Mouse (Mus musculus) embryonic facial prominence, embryonic 12.5 days (tissue): ENCODE data around the gene Ube2d1. TPM values are rescaled to one million over a fixed set of nuclear protein-coding genes. Genes with fewer than 3 reads are reported as not detected.

Experiments used
- ATAC-seq: fragments of 200-750 bp; cut with Nextera tagmentation; 2 replicates; pipeline ENCODE4 v1.8.0; 2017; ENCODE audit not compliant: insufficient number of reproducible peaks, insufficient read depth, low FRiP score, low TSS enrichment
- H3K27ac ChIP-seq: fragments of 300-500 bp; sonication (generic); 2 replicates; pipeline ENCODE4 v1.5.1; 2016; ENCODE audit warnings: mild to moderate bottlenecking
- H3K27me3 ChIP-seq: fragments of 300-500 bp; sonication (generic); 2 replicates; pipeline ENCODE4 v1.6.1; 2016; ENCODE audit warnings: mild to moderate bottlenecking, moderate library complexity
- H3K36me3 ChIP-seq: fragments of 300-500 bp; sonication (generic); 2 replicates; pipeline ENCODE4 v1.6.1; 2016; ENCODE audit warnings: mild to moderate bottlenecking
- H3K4me1 ChIP-seq: fragments of 300-500 bp; sonication (generic); 2 replicates; pipeline ENCODE4 v1.6.1; 2016
- H3K4me2 ChIP-seq: fragments of 300-500 bp; sonication (generic); replicated peaks from 2 replicates; pipeline ENCODE4 v1.6.1; 2016; ENCODE audit warnings: mild to moderate bottlenecking, moderate library complexity
- H3K4me3 ChIP-seq: fragments of 300-500 bp; sonication (generic); 2 replicates; pipeline ENCODE4 v1.5.1; 2016; ENCODE audit warnings: mild to moderate bottlenecking
- H3K9ac ChIP-seq: fragments of 300-500 bp; sonication (generic); 2 replicates; pipeline ENCODE4 v1.6.1; 2016; ENCODE audit warnings: mild to moderate bottlenecking, moderate library complexity
- H3K9me3 ChIP-seq: fragments of 300-500 bp; sonication (generic); 2 replicates; pipeline ENCODE4 v1.6.1; 2016; ENCODE audit warnings: mild to moderate bottlenecking, moderate library complexity
- WGBS: fragments of 180-500 bp; shearing (Covaris S2); methylation state at CpG from one replicate; pipeline ENCODE4 v1.1.7; 2016; 5-methylcytosine and 5-hydroxymethylcytosine counted together
- polyA plus RNA-seq: library from polyadenylated mRNA; unstranded; fragments of >200 nt; fragmentation: Nextera tagmentation; extraction: Ambion mirVana; gene quantifications from 2 replicates; pipeline ENCODE4 v1.2.1, GENCODE M21; 2016

The Ube2d1 gene
- 78.3 and 86.5 TPM in 2 replicates for polyA plus RNA-seq

GRCm38 (mm10) chr10:71285126-71285580 is at the start of gene Ube2d1:
Ube2d1 (minus strand) TSS chr10:71285262.
- H3K4me1 ChIP-seq, result peaks cover 16% of the 10 kb centered on the region
- no peaks in the 10 kb centered on the region for H3K9me3 ChIP-seq
- under 1% methylated on average over 50 of the region's 50 CpGs for WGBS
- H3K27ac ChIP-seq, result peak within 1 kb of the TSS; percentile 80
- peak within 1 kb of the TSS; percentile 94 for H3K4me3 ChIP-seq
- H3K27me3 ChIP-seq, result no peaks in the 10 kb centered on the region
- H3K4me2 ChIP-seq, result peak within 1 kb of the TSS; percentile 60
- ATAC-seq, result peak; percentile 96
- H3K9ac ChIP-seq, result peak within 1 kb of the TSS; percentile 97
- no peaks in the 10 kb centered on the region for H3K36me3 ChIP-seq

- H3K27ac ChIP-seq, result no peak overlapping the region
- no peaks in the 10 kb centered on the region for H3K9me3 ChIP-seq
- peaks cover 41% of the 10 kb centered on the region for H3K36me3 ChIP-seq
- no peaks in the 10 kb centered on the region for H3K4me1 ChIP-seq
- no peak for ATAC-seq
- H3K27me3 ChIP-seq, result no peaks in the 10 kb centered on the region
- 95% methylated on average over 9 of the region's 9 CpGs for WGBS
- no peak overlapping the region for H3K9ac ChIP-seq
- H3K4me3 ChIP-seq, result no peak overlapping the region
- no peak overlapping the region for H3K4me2 ChIP-seq
Measured at GRCm38 (mm10) chr10:71332859-71333258, 47.8 kb upstream of the Ube2d1 start.

- peaks cover 41% of the 10 kb centered on the region for H3K36me3 ChIP-seq
- ATAC-seq, result no peak
- 90% methylated on average over 4 of the region's 4 CpGs for WGBS
- H3K4me2 ChIP-seq, result no peak overlapping the region
- no peak overlapping the region for H3K27ac ChIP-seq
- H3K27me3 ChIP-seq, result no peaks in the 10 kb centered on the region
- no peaks in the 10 kb centered on the region for H3K9me3 ChIP-seq
- no peak overlapping the region for H3K4me3 ChIP-seq
- no peaks in the 10 kb centered on the region for H3K4me1 ChIP-seq
- H3K9ac ChIP-seq, result no peak overlapping the region
Measured at GRCm38 (mm10) chr10:71332376-71332775, 47.3 kb upstream of the Ube2d1 start.

- Histone ChIP-seq H3K36me3 (peaks cover 41% of the 10 kb centered on the region), H3K4me2 (no peak overlapping the region)
- ATAC-seq, result no peak
Measured at GRCm38 (mm10) chr10:71331908-71332307, 46.8 kb upstream of the Ube2d1 start.

GRCm38 (mm10) chr10:71330070-71330469 is 45.0 kb upstream of the Ube2d1 start:
- Histone ChIP-seq H3K9me3 (no peaks in the 10 kb centered on the region), H3K4me1 (no peaks in the 10 kb centered on the region), H3K36me3 (peaks cover 35% of the 10 kb centered on the region), H3K27me3 (no peaks in the 10 kb centered on the region), H3K27ac (no peak overlapping the region), H3K4me2 (no peak overlapping the region), H3K9ac (no peak overlapping the region), H3K4me3 (no peak overlapping the region)
- 93% methylated on average over 12 of the region's 12 CpGs for WGBS
- no peak for ATAC-seq

More at GRCm38 (mm10) chr10:71331908-71332307, 46.8 kb upstream of the Ube2d1 start:
- Histone ChIP-seq H3K27ac (no peak overlapping the region), H3K9ac (no peak overlapping the region), H3K27me3 (no peaks in the 10 kb centered on the region), H3K4me3 (no peak overlapping the region), H3K9me3 (no peaks in the 10 kb centered on the region), H3K4me1 (no peaks in the 10 kb centered on the region)
- WGBS, result 93% methylated on average over 7 of the region's 7 CpGs

- H3K4me1 ChIP-seq, result no peaks in the 10 kb centered on the region
- H3K9ac ChIP-seq, result no peak overlapping the region
- H3K27ac ChIP-seq, result no peak overlapping the region
- 92% methylated on average over 6 of the region's 6 CpGs for WGBS
- H3K9me3 ChIP-seq, result no peaks in the 10 kb centered on the region
- ATAC-seq, result no peak
- H3K36me3 ChIP-seq, result peaks cover 27% of the 10 kb centered on the region
- H3K4me2 ChIP-seq, result no peak overlapping the region
- no peak overlapping the region for H3K4me3 ChIP-seq
- H3K27me3 ChIP-seq, result no peaks in the 10 kb centered on the region
Measured at GRCm38 (mm10) chr10:71329295-71329694, 44.2 kb upstream of the Ube2d1 start.

GRCm38 (mm10) chr10:71328870-71329269 is 43.8 kb upstream of the Ube2d1 start:
- no peak for ATAC-seq
- H3K9ac ChIP-seq, result no peak overlapping the region
- no peak overlapping the region for H3K4me2 ChIP-seq
- H3K4me1 ChIP-seq, result no peaks in the 10 kb centered on the region
- no peak overlapping the region for H3K4me3 ChIP-seq
- WGBS, result 89% methylated on average over 5 of the region's 5 CpGs
- H3K36me3 ChIP-seq, result peaks cover 24% of the 10 kb centered on the region
- H3K27ac ChIP-seq, result no peak overlapping the region
- no peaks in the 10 kb centered on the region for H3K27me3 ChIP-seq
- H3K9me3 ChIP-seq, result no peaks in the 10 kb centered on the region

GRCm38 (mm10) chr10:71328382-71328781 is 43.3 kb upstream of the Ube2d1 start:
- H3K9me3 ChIP-seq, result no peaks in the 10 kb centered on the region
- H3K36me3 ChIP-seq, result peaks cover 20% of the 10 kb centered on the region
- no peak overlapping the region for H3K4me2 ChIP-seq
- WGBS, result 86% methylated on average over 6 of the region's 6 CpGs
- no peak for ATAC-seq
- H3K4me1 ChIP-seq, result no peaks in the 10 kb centered on the region
- H3K9ac ChIP-seq, result no peak overlapping the region
- H3K27ac ChIP-seq, result no peak overlapping the region
- H3K4me3 ChIP-seq, result no peak overlapping the region
- no peaks in the 10 kb centered on the region for H3K27me3 ChIP-seq

GRCm38 (mm10) chr10:71327386-71327785 is 42.3 kb upstream of the Ube2d1 start:
- Histone ChIP-seq H3K4me1 (no peaks in the 10 kb centered on the region), H3K9ac (no peak overlapping the region), H3K9me3 (no peaks in the 10 kb centered on the region), H3K27ac (no peak overlapping the region), H3K4me2 (no peak overlapping the region), H3K36me3 (peaks cover 18% of the 10 kb centered on the region), H3K4me3 (no peak overlapping the region), H3K27me3 (no peaks in the 10 kb centered on the region)
- WGBS, result 82% methylated on average over 10 of the region's 10 CpGs
- no peak for ATAC-seq

- H3K27ac ChIP-seq, result no peak overlapping the region
- ATAC-seq, result no peak
- H3K27me3 ChIP-seq, result no peaks in the 10 kb centered on the region
- H3K4me2 ChIP-seq, result no peak overlapping the region
- no peak overlapping the region for H3K9ac ChIP-seq
- no peak overlapping the region for H3K4me3 ChIP-seq
- peaks cover 17% of the 10 kb centered on the region for H3K36me3 ChIP-seq
- H3K9me3 ChIP-seq, result no peaks in the 10 kb centered on the region
- H3K4me1 ChIP-seq, result no peaks in the 10 kb centered on the region
- 19% methylated on average over 7 of the region's 7 CpGs for WGBS
Measured at GRCm38 (mm10) chr10:71326789-71327188, 41.7 kb upstream of the Ube2d1 start.

- Histone ChIP-seq H3K27me3 (no peaks in the 10 kb centered on the region), H3K9ac (no peak overlapping the region), H3K4me2 (no peak overlapping the region), H3K4me1 (no peaks in the 10 kb centered on the region), H3K9me3 (no peaks in the 10 kb centered on the region), H3K4me3 (no peak overlapping the region), H3K36me3 (peaks cover 17% of the 10 kb centered on the region), H3K27ac (no peak overlapping the region)
- ATAC-seq, result no peak
- 68% methylated on average over 7 of the region's 7 CpGs for WGBS
Measured at GRCm38 (mm10) chr10:71326123-71326522, 41.1 kb upstream of the Ube2d1 start.

GRCm38 (mm10) chr10:71323669-71324068 is 38.6 kb upstream of the Ube2d1 start:
- 81% methylated on average over 8 of the region's 8 CpGs for WGBS
- Histone ChIP-seq H3K9ac (no peak overlapping the region), H3K4me1 (no peaks in the 10 kb centered on the region), H3K4me2 (no peak overlapping the region), H3K36me3 (no peaks in the 10 kb centered on the region), H3K9me3 (no peaks in the 10 kb centered on the region), H3K27me3 (no peaks in the 10 kb centered on the region), H3K4me3 (no peak overlapping the region), H3K27ac (no peak overlapping the region)
- ATAC-seq, result no peak

GRCm38 (mm10) chr10:71316497-71316896 is 31.4 kb upstream of the Ube2d1 start:
- Histone ChIP-seq H3K4me1 (no peaks in the 10 kb centered on the region), H3K4me3 (no peak overlapping the region), H3K4me2 (no peak overlapping the region), H3K36me3 (no peaks in the 10 kb centered on the region), H3K9ac (no peak overlapping the region), H3K27ac (no peak overlapping the region), H3K9me3 (no peaks in the 10 kb centered on the region), H3K27me3 (no peaks in the 10 kb centered on the region)
- ATAC-seq, result no peak
- 70% methylated on average over 7 of the region's 7 CpGs for WGBS
